Mouse (Mus musculus): ENCODE results near the gene Spryd4. TPM values are rescaled to one million over a fixed set of nuclear protein-coding genes. Genes with fewer than 3 reads are reported as not detected.
"Not testable (repeated sequence)": the region's sequence is repeated elsewhere in the genome, so short reads cannot be mapped to it uniquely, and the experiment has no call there.

Gene Spryd4
- polyA plus RNA-seq, 1 experiment: 9.4 TPM

DNA sequence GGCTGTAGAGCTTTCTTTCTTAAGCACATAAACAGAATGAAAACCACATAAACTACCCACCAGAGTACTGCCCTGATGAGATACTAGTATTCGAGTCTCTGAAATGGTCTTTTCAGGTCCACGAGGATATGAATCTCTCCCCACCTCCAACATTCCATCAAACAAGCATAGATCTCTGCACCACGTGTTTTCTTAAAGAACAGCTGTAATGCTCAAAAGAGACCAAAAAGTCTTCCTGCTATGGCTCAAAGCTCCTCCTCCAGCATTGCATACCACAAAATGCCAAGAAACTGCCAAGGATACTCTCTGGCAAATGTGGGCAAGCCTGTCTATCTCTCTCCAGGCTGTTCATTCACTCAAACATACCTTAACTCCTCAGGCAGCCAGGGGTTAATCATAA is 36.3 kb downstream of the Spryd4 start:
- 8% methylated on average over 3 of the region's 3 CpGs for WGBS
- no peaks in the 10 kb centered on the region for H3K36me3 ChIP-seq (ENCODE audit: control insufficient read depth, insufficient read depth, low read length)
- TF ChIP-seq POLR2A (IDR thresholded peaks at IDR 0.05; ENCODE audit: low read depth, low read length) (no peak), CTCF (IDR thresholded peaks at IDR 0.05; ENCODE audit: extremely low read depth, insufficient read length, insufficient replicate concordance, low read depth, low read length) (no peak)
- peaks cover 3% of the 10 kb centered on the region; the same call in 1 of the 2 replicates for H3K4me1 ChIP-seq (ENCODE audit: control insufficient read depth, insufficient read depth, insufficient read length, low read length)
- H3K27me3 ChIP-seq (ENCODE audit: control insufficient read depth, insufficient read depth, low read length): no peaks in the 10 kb centered on the region
- peak overlapping the region; percentile 84; the same call in 1 of the 2 replicates for H3K4me3 ChIP-seq (ENCODE audit: low read depth, low read length)
- 0 out of 2 replicates have a peak overlapping the region, but pooled peaks have one; percentile 57 for H3K27ac ChIP-seq (ENCODE audit: insufficient read depth, low read depth, low read length)

DNA sequence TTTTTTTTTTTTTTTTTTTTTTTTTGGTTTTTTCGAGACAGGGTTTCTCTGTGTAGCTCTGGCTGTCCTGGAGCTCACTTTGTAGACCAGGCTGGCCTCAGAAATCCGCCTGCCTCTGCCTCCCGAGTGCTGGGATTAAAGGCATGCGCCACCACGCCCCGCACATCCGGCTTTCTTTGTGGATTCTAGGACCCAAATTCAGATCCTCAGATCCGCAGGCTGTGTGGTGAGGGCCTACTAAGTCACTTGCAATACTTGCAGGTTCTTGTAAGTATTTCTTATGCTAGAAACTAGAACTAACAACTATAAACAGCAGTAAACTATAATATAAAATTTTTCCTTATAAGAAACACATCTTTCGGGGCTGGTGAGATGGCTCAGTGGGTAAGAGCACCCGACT is 40.3 kb downstream of the Spryd4 start:
- H3K27me3 ChIP-seq (ENCODE audit: control insufficient read depth, insufficient read depth, low read length); H3K4me1 ChIP-seq (ENCODE audit: control insufficient read depth, insufficient read depth, insufficient read length, low read length); H3K4me3 ChIP-seq (ENCODE audit: low read depth, low read length); H3K36me3 ChIP-seq (ENCODE audit: control insufficient read depth, insufficient read depth, low read length); H3K27ac ChIP-seq (ENCODE audit: insufficient read depth, low read depth, low read length): not testable (repeated sequence)
- 96% methylated on average over 9 of the region's 10 CpGs for WGBS

DNA sequence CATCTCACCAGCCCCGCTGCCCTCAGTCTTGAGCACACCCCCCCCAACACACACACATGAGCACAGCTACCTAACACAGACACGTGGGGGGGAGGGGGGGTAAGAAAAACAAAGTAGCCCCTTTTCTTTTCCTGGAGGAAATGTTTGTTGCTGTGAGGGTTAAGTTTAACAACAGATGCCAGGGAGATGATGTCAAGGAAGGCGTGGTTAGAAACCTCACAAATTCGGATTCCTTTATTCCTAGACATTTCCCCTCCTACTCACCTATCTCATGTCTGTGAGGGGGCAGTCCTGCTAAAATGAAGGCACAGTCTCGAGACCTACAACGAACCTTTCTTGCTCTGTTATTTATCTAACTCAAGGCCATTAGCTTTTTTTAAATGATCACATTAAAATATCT is 44.5 kb downstream of the Spryd4 start:
- Histone ChIP-seq H3K4me3 (ENCODE audit: low read depth, low read length) (no peak overlapping the region), H3K27me3 (ENCODE audit: control insufficient read depth, insufficient read depth, low read length) (no peaks in the 10 kb centered on the region), H3K27ac (ENCODE audit: insufficient read depth, low read depth, low read length) (no peak overlapping the region), H3K36me3 (ENCODE audit: control insufficient read depth, insufficient read depth, low read length) (no peaks in the 10 kb centered on the region; the same call in 1 of the 2 replicates), H3K4me1 (ENCODE audit: control insufficient read depth, insufficient read depth, insufficient read length, low read length) (no peaks in the 10 kb centered on the region)
- TF ChIP-seq CTCF (IDR thresholded peaks at IDR 0.05; ENCODE audit: extremely low read depth, insufficient read length, insufficient replicate concordance, low read depth, low read length): no peak
- TF ChIP-seq POLR2A (IDR thresholded peaks at IDR 0.05; ENCODE audit: low read depth, low read length): no peak
- WGBS: 46% methylated on average over 6 of the region's 6 CpGs

DNA sequence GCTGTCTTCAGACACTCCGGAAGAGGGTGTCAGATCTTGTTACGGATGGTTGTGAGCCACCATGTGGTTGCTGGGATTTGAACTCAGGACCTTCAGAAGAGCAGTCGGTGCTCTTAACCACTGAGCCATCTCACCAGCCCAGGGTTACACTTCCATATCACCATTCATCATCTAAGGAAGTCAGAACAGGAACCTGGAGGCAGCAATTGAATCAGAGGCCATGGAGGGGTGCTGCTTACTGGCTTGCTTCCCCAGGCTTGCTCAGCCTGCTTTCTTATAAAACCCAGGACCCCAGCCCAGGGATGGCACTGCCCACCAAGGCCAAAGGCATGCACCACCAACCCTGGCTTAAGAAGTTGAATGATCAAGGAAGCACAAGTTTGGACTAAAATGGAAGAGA is 45.9 kb downstream of the Spryd4 start:
- not testable (repeated sequence) for H3K4me3 ChIP-seq (ENCODE audit: low read depth, low read length); H3K36me3 ChIP-seq (ENCODE audit: control insufficient read depth, insufficient read depth, low read length); H3K27ac ChIP-seq (ENCODE audit: insufficient read depth, low read depth, low read length); H3K4me1 ChIP-seq (ENCODE audit: control insufficient read depth, insufficient read depth, insufficient read length, low read length); H3K27me3 ChIP-seq (ENCODE audit: control insufficient read depth, insufficient read depth, low read length)
- 77% methylated on average over 3 of the region's 3 CpGs for WGBS

Other genes starting within 250 kb of the Spryd4 start
- gene Hsd17b6, start 204.2 kb downstream of the Spryd4 start, polyA plus RNA-seq (2012; rRNA removed): 25.6 and 46.2 TPM in 2 replicates
- gene Prim1, start 196.6 kb downstream of the Spryd4 start, polyA plus RNA-seq (2012; rRNA removed): 0.89 and 1.5 TPM in 2 replicates
- gene Naca, start 176.2 kb downstream of the Spryd4 start, polyA plus RNA-seq (2012; rRNA removed): 134 and 160 TPM in 2 replicates
- gene Ptges3, start 152.9 kb downstream of the Spryd4 start, polyA plus RNA-seq (2012; rRNA removed): 27.7 and 38.1 TPM in 2 replicates
- gene Atp5b, start 128.5 kb downstream of the Spryd4 start, polyA plus RNA-seq (2012; rRNA removed): 4,528 and 5,521 TPM in 2 replicates
- gene Baz2a, start 120.2 kb downstream of the Spryd4 start, polyA plus RNA-seq (2012; rRNA removed): 14.1 and 30.8 TPM in 2 replicates
- gene Rbms2, start 31.5 kb downstream of the Spryd4 start, polyA plus RNA-seq (2012; rRNA removed): 20.8 and 34.9 TPM in 2 replicates
- 7.5 and 28.7 TPM in 2 replicates for gene Gls2, start 17.4 kb downstream of the Spryd4 start, polyA plus RNA-seq (2012; rRNA removed)
- gene Mip, start 14.0 kb upstream of the Spryd4 start, polyA plus RNA-seq (2012; rRNA removed): not detected in 2 replicates
- 1.5 and 2.0 TPM in 2 replicates for gene Timeless, start 20.3 kb upstream of the Spryd4 start, polyA plus RNA-seq (2012; rRNA removed)
- gene Apon, start 42.3 kb upstream of the Spryd4 start, polyA plus RNA-seq (2012; rRNA removed): 0.05 TPM in 1 of 2 replicates, not detected in the other
- gene Apof, start 56.9 kb upstream of the Spryd4 start, polyA plus RNA-seq (2012; rRNA removed): 0.08 TPM in 1 of 2 replicates, not detected in the other
- gene Stat2, start 58.8 kb upstream of the Spryd4 start, polyA plus RNA-seq (2012; rRNA removed): 15.3 and 46.8 TPM in 2 replicates
- not detected in 2 replicates for gene Il23a, start 86.9 kb upstream of the Spryd4 start, polyA plus RNA-seq (2012; rRNA removed)
- gene Pan2, start 91.5 kb upstream of the Spryd4 start, polyA plus RNA-seq (2012; rRNA removed): 10.3 and 17.7 TPM in 2 replicates
- gene Cnpy2, start 110.7 kb upstream of the Spryd4 start, polyA plus RNA-seq (2012; rRNA removed): 31.8 and 46.6 TPM in 2 replicates
- 233 and 588 TPM in 2 replicates for gene Cs, start 125.9 kb upstream of the Spryd4 start, polyA plus RNA-seq (2012; rRNA removed)
- gene Coq10a, start 157.2 kb upstream of the Spryd4 start, polyA plus RNA-seq (2012; rRNA removed): 36.5 and 79.1 TPM in 2 replicates
- gene Ankrd52, start 165.3 kb upstream of the Spryd4 start, polyA plus RNA-seq (2012; rRNA removed): 15.3 and 22.1 TPM in 2 replicates
- 165 and 301 TPM in 2 replicates for gene Slc39a5, start 189.4 kb upstream of the Spryd4 start, polyA plus RNA-seq (2012; rRNA removed)
- 21.6 and 37.8 TPM in 2 replicates for gene Nabp2, start 199.7 kb upstream of the Spryd4 start, polyA plus RNA-seq (2012; rRNA removed)
- 11.0 and 23.0 TPM in 2 replicates for gene Rnf41, start 199.8 kb upstream of the Spryd4 start, polyA plus RNA-seq (2012; rRNA removed)
- gene Smarcc2, start 247.4 kb upstream of the Spryd4 start, polyA plus RNA-seq (2012; rRNA removed): 44.0 and 98.4 TPM in 2 replicates